In the genomic region with DNA sequence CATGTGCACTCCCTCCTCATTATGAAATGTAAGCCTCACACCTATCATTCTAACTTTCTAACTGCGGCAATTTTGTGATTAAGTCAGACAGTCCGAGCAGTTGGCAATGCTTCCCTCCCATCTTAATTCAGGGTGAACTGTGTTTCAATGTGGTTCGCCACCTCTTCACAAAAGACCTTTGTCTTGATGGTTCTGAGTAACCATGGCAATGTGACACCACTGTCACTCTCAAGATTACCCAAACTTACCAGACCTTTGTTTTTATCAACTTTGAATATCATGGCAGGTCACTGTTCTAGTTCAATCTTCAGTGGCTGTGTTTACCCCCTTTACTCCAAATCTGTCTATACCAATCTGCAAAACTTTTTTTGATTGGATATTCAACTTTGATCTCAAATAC, we compare ENCODE assay signal across 25 mouse cellular contexts.
"Had no signal": no experiment of that assay in that cellular context is flagged by ENCODE, and none has a peak within 500 bp of the region (broad histone marks: within the 10 kb centered on the region; RNA-seq: fewer than 3 reads in every experiment).

No protein-coding gene starts in this region.

- H3K4me3 ChIP-seq: gastrocnemius, adult 2 months; heart, embryonic 10.5 days; heart, embryonic 12.5 days; hindbrain, embryonic 12.5 days; intestine, embryonic 15.5 days; layer of hippocampus, adult 2 months; left cerebral cortex, adult 2 months; limb, embryonic 10.5 days; limb, embryonic 12.5 days had no signal

- ATAC-seq: hindbrain, embryonic 16.5 days; inflammation-experienced regulatory T-cells, adult 6 months; intestine, embryonic 15.5 days; intestine, postnatal 0 days had no signal

- DNase-seq: gastrocnemius, adult 2 months; gastrocnemius, postnatal 10 days; gastrocnemius, postnatal 25 days; heart, adult 18-20 months; heart, postnatal 10 days; heart, postnatal 4 days; kidney, adult 18-20 months; kidney, adult 8-10 months; kidney, postnatal 10 days; kidney, postnatal 25 days; kidney, postnatal 4 days; liver had no signal

- H3K27ac ChIP-seq: gastrocnemius, adult 2 months; heart, embryonic 10.5 days; hindbrain, embryonic 12.5 days; hindbrain, embryonic 14.5 days; intestine, embryonic 15.5 days; layer of hippocampus, adult 2 months; left cerebral cortex, adult 2 months; limb, embryonic 10.5 days; limb, embryonic 12.5 days had no signal

- H3K27me3 ChIP-seq: intestine, embryonic 15.5 days; limb, embryonic 12.5 days had no signal

- H3K4me2 ChIP-seq: heart, embryonic 12.5 days; hindbrain, embryonic 12.5 days; hindbrain, embryonic 14.5 days; intestine, embryonic 15.5 days; limb, embryonic 12.5 days; liver, embryonic 11.5 days had no signal

- H3K36me3 ChIP-seq: heart, embryonic 10.5 days; heart, embryonic 12.5 days; hindbrain, embryonic 12.5 days; intestine, embryonic 15.5 days; limb, embryonic 10.5 days; limb, embryonic 12.5 days had no signal

- H3K9ac ChIP-seq: heart, embryonic 12.5 days; hindbrain, embryonic 12.5 days; hindbrain, embryonic 14.5 days; intestine, embryonic 15.5 days; limb, embryonic 12.5 days had no signal

- H3K4me1 ChIP-seq: heart, embryonic 10.5 days; heart, embryonic 12.5 days; hindbrain, embryonic 12.5 days; intestine, embryonic 15.5 days; limb, embryonic 10.5 days; limb, embryonic 12.5 days had no signal

- H3K9me3 ChIP-seq: heart, embryonic 10.5 days; heart, embryonic 12.5 days; hindbrain, embryonic 12.5 days; intestine, embryonic 15.5 days; limb, embryonic 10.5 days; limb, embryonic 12.5 days had no signal
